Mouse (Mus musculus) heart, postnatal 0 days (tissue): ENCODE measurements at regions not wholly inside any gene's neighbourhood (a gene's known extent, or its start where the extent isn't known, plus 50 kb on each side); places are given as distances from the start of the nearest gene placed in this dataset.

Experiments used
- ATAC-seq: fragments of 200-750 bp; cut with Nextera tagmentation; 2 replicates; pipeline ENCODE4 v1.8.0; 2017; ENCODE audit warnings: low read depth, moderate number of reproducible peaks, moderate library complexity; ENCODE audit not compliant: insufficient read depth
- DNase-seq: peaks from one replicate; pipeline ENCODE4 v3.0.0-alpha.2; 2016; ENCODE audit warnings: low spot score
- H3K27ac ChIP-seq: fragments of 300-500 bp; sonication (generic); 2 replicates; pipeline ENCODE4 v1.5.1; 2014; ENCODE audit warnings: low read depth, mild to moderate bottlenecking
- H3K27me3 ChIP-seq: fragments of 300-500 bp; sonication (generic); 2 replicates; pipeline ENCODE4 v1.6.1; 2014; ENCODE audit warnings: low read length, mixed read lengths; ENCODE audit not compliant: control insufficient read depth, insufficient read depth
- H3K36me3 ChIP-seq: fragments of 300-500 bp; sonication (generic); replicated peaks from 2 replicates; pipeline ENCODE4 v1.6.1; 2014; ENCODE audit warnings: low read length, mixed read lengths; ENCODE audit not compliant: control insufficient read depth, insufficient read depth
- H3K4me1 ChIP-seq: fragments of 300-500 bp; sonication (generic); 2 replicates; pipeline ENCODE4 v1.6.1; 2014; ENCODE audit warnings: antibody characterized with exemption; ENCODE audit not compliant: control insufficient read depth, insufficient read depth
- H3K4me2 ChIP-seq: fragments of 300-500 bp; sonication (generic); 2 replicates; pipeline ENCODE4 v1.6.1; 2014; ENCODE audit warnings: low read depth, mild to moderate bottlenecking, low read length, moderate library complexity
- H3K4me3 ChIP-seq: fragments of 300-500 bp; sonication (generic); 2 replicates; pipeline ENCODE4 v1.5.1; 2014; ENCODE audit warnings: low read depth, low read length
- H3K9ac ChIP-seq: fragments of 300-500 bp; sonication (generic); replicated peaks from 2 replicates; pipeline ENCODE4 v1.6.1; 2014; ENCODE audit warnings: low read depth, low read length, mixed read lengths
- H3K9me3 ChIP-seq: fragments of 300-500 bp; sonication (generic); replicated peaks from 2 replicates; pipeline ENCODE4 v1.6.1; 2016; ENCODE audit warnings: low read length; ENCODE audit not compliant: control insufficient read depth
- CTCF ChIP-seq: IDR thresholded peaks from 2 replicates; pipeline ENCODE4 v1.5.1; 2016; ENCODE audit warnings: antibody characterized with exemption, control low read depth, low read depth
- EP300 ChIP-seq: IDR thresholded peaks from 2 replicates; pipeline ENCODE4 v1.6.1; 2016; ENCODE audit warnings: antibody characterized with exemption, low read depth
- WGBS: fragments of 180-500 bp; shearing (Covaris S2); extraction: QIAGEN DNeasy Blood & Tissue Kit; methylation state at CpG from one replicate; pipeline ENCODE4 v1.1.7; 2014; 5-methylcytosine and 5-hydroxymethylcytosine counted together

GRCm38 (mm10) chr11:38618707-38619106, 1382.9 kb upstream of the Tenm2 start:
- DNase-seq (no peak), ATAC-seq (no peak)
- WGBS: 71% methylated on average over 6 of the region's 6 CpGs
- Histone ChIP-seq H3K27ac (no peak overlapping the region), H3K4me1 (no peaks in the 10 kb centered on the region), H3K4me2 (no peak overlapping the region), H3K9me3 (no peaks in the 10 kb centered on the region), H3K27me3 (no peaks in the 10 kb centered on the region), H3K4me3 (no peak overlapping the region), H3K36me3 (no peaks in the 10 kb centered on the region), H3K9ac (no peak overlapping the region)
- TF ChIP-seq CTCF: no peak
- TF ChIP-seq EP300: no peak

- no peaks in the 10 kb centered on the region for H3K27me3 ChIP-seq
- ATAC-seq (no peak), DNase-seq (no peak)
- no peak overlapping the region for H3K27ac ChIP-seq
- H3K36me3 ChIP-seq: no peaks in the 10 kb centered on the region
- H3K9me3 ChIP-seq: no peaks in the 10 kb centered on the region
- TF ChIP-seq CTCF: no peak
- TF ChIP-seq EP300: no peak
- 36% methylated on average over 4 of the region's 4 CpGs for WGBS
- no peak overlapping the region for H3K9ac ChIP-seq
- H3K4me1 ChIP-seq: no peaks in the 10 kb centered on the region
- H3K4me3 ChIP-seq: no peak overlapping the region
- H3K4me2 ChIP-seq: no peak overlapping the region
Measured at GRCm38 (mm10) chr11:38600971-38601370, 1365.2 kb upstream of the Tenm2 start.

GRCm38 (mm10) chr11:38568515-38568914, 1332.8 kb upstream of the Tenm2 start:
- Histone ChIP-seq H3K27me3 (no peaks in the 10 kb centered on the region), H3K27ac (no peak overlapping the region), H3K4me1 (no peaks in the 10 kb centered on the region), H3K4me2 (no peak overlapping the region), H3K9me3 (no peaks in the 10 kb centered on the region), H3K4me3 (no peak overlapping the region), H3K9ac (no peak overlapping the region), H3K36me3 (no peaks in the 10 kb centered on the region)
- 84% methylated on average over 1 of the region's 1 CpGs for WGBS
- TF ChIP-seq CTCF (no peak), EP300 (no peak)
- DNase-seq (no peak), ATAC-seq (no peak)

- ATAC-seq (no peak), DNase-seq (peak; percentile 16)
- TF ChIP-seq EP300 (no peak), CTCF (peak; percentile 35)
- H3K4me1 ChIP-seq: no peaks in the 10 kb centered on the region
- H3K36me3 ChIP-seq: no peaks in the 10 kb centered on the region
- H3K9me3 ChIP-seq: no peaks in the 10 kb centered on the region
- no peak overlapping the region for H3K27ac ChIP-seq
- 10% methylated on average over 8 of the region's 8 CpGs for WGBS
- H3K4me2 ChIP-seq: no peak overlapping the region
- no peak overlapping the region for H3K9ac ChIP-seq
- no peak overlapping the region for H3K4me3 ChIP-seq
- no peaks in the 10 kb centered on the region for H3K27me3 ChIP-seq
Measured at GRCm38 (mm10) chr11:38543893-38544292, 1308.1 kb upstream of the Tenm2 start.

- no peak overlapping the region for H3K27ac ChIP-seq
- H3K27me3 ChIP-seq: no peaks in the 10 kb centered on the region
- WGBS: 88% methylated on average over 2 of the region's 2 CpGs
- no peak for TF ChIP-seq EP300
- no peak for TF ChIP-seq CTCF
- no peak overlapping the region for H3K9ac ChIP-seq
- H3K4me2 ChIP-seq: no peak overlapping the region
- no peak for ATAC-seq
- H3K4me1 ChIP-seq: no peaks in the 10 kb centered on the region
- no peak for DNase-seq
- H3K9me3 ChIP-seq: no peaks in the 10 kb centered on the region
- no peaks in the 10 kb centered on the region for H3K36me3 ChIP-seq
- H3K4me3 ChIP-seq: no peak overlapping the region
Measured at GRCm38 (mm10) chr11:38540097-38540496, 1304.3 kb upstream of the Tenm2 start.

- Histone ChIP-seq H3K36me3 (no peaks in the 10 kb centered on the region), H3K4me3 (no peak overlapping the region), H3K4me2 (no peak overlapping the region), H3K27ac (no peak overlapping the region), H3K4me1 (no peaks in the 10 kb centered on the region), H3K27me3 (no peaks in the 10 kb centered on the region), H3K9me3 (no peaks in the 10 kb centered on the region), H3K9ac (no peak overlapping the region)
- ATAC-seq (no peak), DNase-seq (no peak)
- no peak for TF ChIP-seq EP300
- TF ChIP-seq CTCF: no peak
- WGBS: 84% methylated on average over 2 of the region's 2 CpGs
Measured at GRCm38 (mm10) chr11:38532282-38532681, 1296.5 kb upstream of the Tenm2 start.
